Mouse (Mus musculus) midbrain, postnatal 0 days (tissue): Measurements from ENCODE around the gene Mettl8. TPM values are rescaled to one million over a fixed set of nuclear protein-coding genes. Genes with fewer than 3 reads are reported as not detected.

Source experiments
- ATAC-seq: fragments of 200-750 bp; cut with Nextera tagmentation; 2 replicates; pipeline ENCODE4 v1.8.0; 2017; ENCODE audit warnings: moderate number of reproducible peaks, mild to moderate bottlenecking, moderate TSS enrichment, moderate library complexity; ENCODE audit not compliant: low FRiP score
- DNase-seq: peaks from one replicate; pipeline ENCODE4 v3.0.0-alpha.2; 2015; ENCODE audit warnings: low spot score
- H3K27ac ChIP-seq: fragments of 300-500 bp; sonication (generic); 2 replicates; pipeline ENCODE4 v1.5.1; 2014; ENCODE audit warnings: low read depth, mild to moderate bottlenecking, low read length, mixed read lengths
- H3K27me3 ChIP-seq: fragments of 300-500 bp; sonication (generic); 2 replicates; pipeline ENCODE4 v1.6.1; 2014; ENCODE audit warnings: low read length, control low read depth, mixed read lengths; ENCODE audit not compliant: insufficient read depth
- H3K36me3 ChIP-seq: fragments of 300-500 bp; sonication (generic); 2 replicates; pipeline ENCODE4 v1.6.1; 2014; ENCODE audit warnings: low read length, control low read depth, mixed read lengths; ENCODE audit not compliant: insufficient read depth
- H3K4me1 ChIP-seq: fragments of 300-500 bp; sonication (generic); 2 replicates; pipeline ENCODE4 v1.6.1; 2014; ENCODE audit warnings: mild to moderate bottlenecking, control low read depth, antibody characterized with exemption, low read length, mixed read lengths; ENCODE audit not compliant: insufficient read depth
- H3K4me2 ChIP-seq: fragments of 300-500 bp; sonication (generic); 2 replicates; pipeline ENCODE4 v1.6.1; 2014; ENCODE audit warnings: low read depth, mild to moderate bottlenecking, low read length, mixed read lengths; ENCODE audit not compliant: poor library complexity, severe bottlenecking
- H3K4me3 ChIP-seq: fragments of 300-500 bp; sonication (generic); 2 replicates; pipeline ENCODE4 v1.5.1; 2014; ENCODE audit warnings: low read depth, mild to moderate bottlenecking, low read length, moderate library complexity
- H3K9ac ChIP-seq: fragments of 300-500 bp; sonication (generic); replicated peaks from 2 replicates; pipeline ENCODE4 v1.6.1; 2014; ENCODE audit warnings: mild to moderate bottlenecking, low read length, moderate library complexity, mixed read lengths; ENCODE audit not compliant: poor library complexity, severe bottlenecking
- H3K9me3 ChIP-seq: fragments of 300-500 bp; sonication (generic); 2 replicates; pipeline ENCODE4 v1.6.1; 2016; ENCODE audit warnings: low read length, control low read depth
- CTCF ChIP-seq: IDR thresholded peaks from 2 replicates; pipeline ENCODE4 v1.5.1; 2016; ENCODE audit warnings: antibody characterized with exemption, mild to moderate bottlenecking
- WGBS: fragments of 180-500 bp; shearing (Covaris S2); extraction: QIAGEN DNeasy Blood & Tissue Kit; methylation state at CpG from one replicate; pipeline ENCODE4 v1.1.7; 2014; 5-methylcytosine and 5-hydroxymethylcytosine counted together
- polyA plus RNA-seq: library from polyadenylated mRNA; unstranded; fragments of >200 nt; fragmentation: Nextera tagmentation; extraction: Ambion mirVana; gene quantifications from 2 replicates; pipeline ENCODE4 v1.2.1, GENCODE M21; 2015
- total RNA-seq: library from RNA; depleted of rRNA; stranded (reverse); fragments of >200 nt; gene quantifications from 2 replicates; pipeline ENCODE4 v1.2.3, GENCODE M21; 2014

Mettl8 gene
- total and polyA plus RNA-seq, 2 experiments from 2014 or later: 5.3 to 7.7 TPM

DNA sequence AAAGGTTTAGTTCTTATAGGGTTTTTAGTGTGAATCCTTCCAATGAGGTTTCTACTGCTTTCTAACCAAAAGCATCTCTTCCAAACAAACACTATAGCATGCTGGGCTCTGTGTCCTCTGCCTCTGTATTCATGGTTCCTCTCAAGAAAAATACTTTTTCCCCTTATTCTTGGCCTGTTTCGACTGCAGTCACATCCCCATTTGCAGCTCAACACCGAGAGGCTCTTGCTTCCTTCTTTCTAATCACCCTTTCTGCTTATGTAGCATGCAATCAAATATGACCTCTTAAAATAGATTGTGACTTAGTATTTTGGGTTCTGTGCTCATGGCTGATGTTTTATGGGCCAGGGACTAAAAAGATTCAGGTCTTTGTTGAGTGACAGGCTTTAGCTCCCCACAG, 87.1 kb downstream of the Mettl8 start:
- 77% methylated on average over 2 of the region's 2 CpGs for WGBS
- no peaks in the 10 kb centered on the region for H3K4me1 ChIP-seq
- no peaks in the 10 kb centered on the region for H3K36me3 ChIP-seq
- H3K27ac ChIP-seq: no peak overlapping the region
- H3K9me3 ChIP-seq: no peaks in the 10 kb centered on the region
- DNase-seq: no peak
- H3K4me2 ChIP-seq: no peak overlapping the region
- ATAC-seq: no peak
- no peak overlapping the region for H3K4me3 ChIP-seq
- H3K9ac ChIP-seq: no peak overlapping the region
- no peak for TF ChIP-seq CTCF
- H3K27me3 ChIP-seq: no peaks in the 10 kb centered on the region

DNA sequence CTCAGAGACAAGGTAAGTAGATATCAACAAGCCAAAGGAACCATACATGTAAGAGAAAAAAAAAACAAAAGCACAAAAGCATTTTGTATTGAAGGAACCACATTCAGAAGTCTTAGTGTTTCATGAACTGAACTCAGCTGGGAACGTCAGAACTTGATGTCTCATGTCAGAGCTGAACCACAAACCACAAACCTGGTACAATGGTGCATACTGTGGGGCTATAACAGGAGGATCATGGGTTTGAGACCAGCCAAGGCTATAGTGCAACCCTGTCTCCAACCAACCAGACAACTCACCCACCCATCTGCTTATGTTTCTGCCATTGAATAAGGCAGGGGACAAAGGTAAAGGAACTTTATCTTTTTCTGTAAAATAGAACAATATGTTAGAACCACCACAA, 88.2 kb downstream of the Mettl8 start:
- DNase-seq (no peak), ATAC-seq (no peak)
- H3K4me1 ChIP-seq: no peaks in the 10 kb centered on the region
- H3K27ac ChIP-seq: no peak overlapping the region
- H3K36me3 ChIP-seq: no peaks in the 10 kb centered on the region
- no peaks in the 10 kb centered on the region for H3K27me3 ChIP-seq
- no peak for TF ChIP-seq CTCF
- WGBS: 72% methylated on average over 1 of the region's 1 CpGs
- H3K9me3 ChIP-seq: no peaks in the 10 kb centered on the region
- no peak overlapping the region for H3K4me2 ChIP-seq
- no peak overlapping the region for H3K9ac ChIP-seq
- H3K4me3 ChIP-seq: no peak overlapping the region

DNA sequence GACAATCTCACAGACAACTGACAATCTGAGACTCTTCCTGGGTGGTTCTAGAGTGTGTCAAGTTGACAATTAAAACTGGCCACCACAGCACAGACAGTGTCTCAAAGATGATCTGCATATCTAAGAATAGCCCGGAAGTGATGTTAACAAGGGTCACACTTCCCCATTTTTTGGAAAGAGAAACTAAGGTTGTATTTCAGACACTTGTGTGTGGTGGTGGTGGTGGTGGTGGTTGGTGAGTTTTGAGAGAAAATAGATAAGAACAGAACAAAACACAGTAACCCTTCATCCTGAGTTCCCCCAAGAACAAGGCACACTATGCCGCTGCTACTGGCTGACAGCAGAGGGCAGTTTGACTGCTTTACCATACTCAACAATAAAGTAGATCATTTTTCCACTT, 90.6 kb downstream of the Mettl8 start:
- no peaks in the 10 kb centered on the region for H3K27me3 ChIP-seq
- peaks cover 4% of the 10 kb centered on the region; the same call in 1 of the 2 replicates for H3K4me1 ChIP-seq
- H3K9ac ChIP-seq: no peak overlapping the region
- no peaks in the 10 kb centered on the region for H3K36me3 ChIP-seq
- 91% methylated on average over 2 of the region's 2 CpGs for WGBS
- no peak overlapping the region for H3K4me3 ChIP-seq
- DNase-seq (no peak), ATAC-seq (no peak)
- no peaks in the 10 kb centered on the region for H3K9me3 ChIP-seq
- no peak overlapping the region for H3K4me2 ChIP-seq
- no peak for TF ChIP-seq CTCF
- no peak overlapping the region for H3K27ac ChIP-seq

DNA sequence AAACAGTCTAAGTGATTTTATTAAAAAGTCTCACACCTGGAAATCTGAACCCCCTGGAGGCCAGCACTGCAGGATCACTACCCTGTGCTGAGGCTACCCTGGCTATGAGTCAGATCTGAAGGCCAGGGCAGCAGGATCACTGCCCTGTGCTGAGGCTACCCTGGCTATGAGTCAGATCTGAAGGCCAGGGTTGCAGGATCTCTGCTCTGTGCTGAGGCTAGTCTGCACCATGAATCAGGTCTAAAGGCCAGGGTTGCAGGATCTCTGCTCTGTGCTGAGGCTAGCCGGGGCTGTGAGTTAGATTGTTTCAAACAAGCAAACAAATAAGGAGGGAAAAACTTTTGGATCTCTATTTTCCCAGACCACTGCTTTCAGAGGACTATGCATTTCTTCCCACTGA, 92.5 kb downstream of the Mettl8 start:
- Histone ChIP-seq H3K9me3 (no peaks in the 10 kb centered on the region), H3K36me3 (no peaks in the 10 kb centered on the region), H3K9ac (no peak overlapping the region), H3K4me2 (no peak overlapping the region), H3K27me3 (no peaks in the 10 kb centered on the region), H3K4me3 (no peak overlapping the region), H3K4me1 (peaks cover 4% of the 10 kb centered on the region; the same call in 1 of the 2 replicates), H3K27ac (no peak overlapping the region)
- 100% methylated on average over 1 of the region's 1 CpGs for WGBS
- DNase-seq (no peak), ATAC-seq (no peak)
- TF ChIP-seq CTCF: no peak

DNA sequence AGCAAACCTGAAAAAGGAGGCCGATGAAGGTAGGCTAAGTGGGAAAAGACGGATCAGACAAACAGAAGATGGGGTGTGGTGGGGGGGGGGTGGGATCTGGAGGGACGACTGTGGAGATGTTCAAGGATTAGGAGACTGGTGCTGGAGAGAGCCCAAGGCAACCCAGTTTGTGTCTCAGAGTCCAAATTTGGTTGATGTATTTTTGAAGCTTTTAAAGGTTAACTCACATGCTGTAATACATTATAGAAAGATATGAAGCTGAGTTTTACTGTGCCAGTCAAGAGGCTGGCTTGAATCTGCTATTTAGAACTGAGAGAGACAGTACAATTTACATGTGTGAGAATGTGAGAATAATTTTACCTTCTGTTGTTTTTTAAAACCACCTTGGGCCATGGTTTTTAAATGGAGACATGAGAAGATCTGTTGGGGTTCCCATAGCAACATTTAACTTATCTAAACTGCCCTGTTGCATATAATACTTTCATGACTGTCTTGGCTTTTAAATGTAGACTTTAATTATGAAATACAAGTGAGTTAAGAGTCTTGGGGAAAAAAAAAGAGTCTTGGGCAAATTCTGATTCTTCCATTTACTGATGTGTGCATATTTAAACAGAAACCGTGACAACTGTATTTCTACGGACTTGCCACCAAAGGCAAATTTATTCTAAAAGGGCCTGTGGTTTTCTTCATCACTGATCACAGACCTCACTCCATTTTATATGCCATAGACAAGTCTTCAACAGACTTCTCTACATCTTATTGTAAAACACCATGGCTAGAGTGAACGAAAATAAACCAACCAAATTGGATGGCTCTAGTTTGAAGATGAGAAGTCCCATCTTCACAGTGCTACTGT, 94.1 kb downstream of the Mettl8 start:
- DNase-seq (no peak), ATAC-seq (no peak)
- no peak for TF ChIP-seq CTCF
- Histone ChIP-seq H3K4me3 (no peak overlapping the region), H3K4me1 (peaks cover 4% of the 10 kb centered on the region; the same call in 1 of the 2 replicates), H3K27me3 (no peaks in the 10 kb centered on the region), H3K4me2 (no peak overlapping the region), H3K9me3 (no peaks in the 10 kb centered on the region), H3K27ac (no peak overlapping the region), H3K36me3 (no peaks in the 10 kb centered on the region), H3K9ac (no peak overlapping the region)
- WGBS: 67% methylated on average over 6 of the region's 6 CpGs

DNA sequence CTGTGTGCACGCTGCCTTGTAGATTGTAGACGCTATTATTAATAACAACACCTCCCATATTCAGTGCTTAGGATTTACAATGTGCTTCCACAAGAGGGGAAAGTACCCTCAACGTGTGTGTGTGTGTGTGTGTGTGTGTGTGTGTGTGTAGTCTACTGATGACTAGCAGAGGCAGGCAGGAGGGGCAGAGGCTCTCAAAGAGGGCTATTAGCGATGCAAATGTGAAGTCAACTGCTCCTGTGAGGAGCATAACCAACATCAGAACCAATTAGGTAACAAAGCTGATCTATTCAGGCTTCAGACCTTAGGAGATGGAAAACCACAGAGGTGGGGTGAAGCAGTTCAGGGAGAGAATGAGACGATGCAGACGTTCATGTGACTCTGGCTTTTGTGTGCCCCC, 95.3 kb downstream of the Mettl8 start:
- Histone ChIP-seq H3K9me3 (no peaks in the 10 kb centered on the region), H3K27ac (no peak overlapping the region), H3K36me3 (no peaks in the 10 kb centered on the region), H3K27me3 (no peaks in the 10 kb centered on the region), H3K9ac (no peak overlapping the region), H3K4me2 (no peak overlapping the region), H3K4me1 (peaks cover 4% of the 10 kb centered on the region; the same call in 1 of the 2 replicates), H3K4me3 (no peak overlapping the region)
- ATAC-seq (no peak), DNase-seq (peak; percentile 19)
- 65% methylated on average over 6 of the region's 6 CpGs for WGBS
- TF ChIP-seq CTCF: no peak
